Mouse (Mus musculus) cerebellum, adult 11 months (tissue): ENCODE measurements around the gene Gm6509.
"Not testable (repeated sequence)": the region's sequence is repeated elsewhere in the genome, so short reads cannot be mapped to it uniquely, and the experiment has no call there.

Experiments
- DNase-seq: peaks from one replicate; pipeline ENCODE4 v3.0.0; 2022

The Gm6509 gene

DNA sequence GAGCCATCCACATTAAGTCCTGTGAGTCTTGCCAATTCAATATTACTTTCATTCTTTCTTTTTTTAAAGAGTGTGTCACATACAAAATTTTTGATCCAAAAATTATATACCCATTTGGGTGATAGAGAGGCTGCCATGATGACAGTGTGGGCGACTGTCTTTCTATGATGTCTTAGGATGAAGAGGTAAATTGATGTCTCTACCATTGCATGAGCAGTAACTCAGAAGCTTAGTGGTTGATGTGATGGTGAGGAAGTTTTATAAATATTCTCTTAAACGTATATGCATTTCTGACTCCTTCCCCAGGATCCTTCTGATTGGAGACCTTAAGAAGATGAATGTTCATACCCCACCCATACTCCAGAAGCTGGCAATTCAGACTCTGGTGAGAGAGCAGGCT lies at the start of gene Gm6509:
Gm6509 (plus strand) TSS at position 301 of the 400 bp plus-strand sequence.
- DNase-seq, result not testable (repeated sequence)

DNA sequence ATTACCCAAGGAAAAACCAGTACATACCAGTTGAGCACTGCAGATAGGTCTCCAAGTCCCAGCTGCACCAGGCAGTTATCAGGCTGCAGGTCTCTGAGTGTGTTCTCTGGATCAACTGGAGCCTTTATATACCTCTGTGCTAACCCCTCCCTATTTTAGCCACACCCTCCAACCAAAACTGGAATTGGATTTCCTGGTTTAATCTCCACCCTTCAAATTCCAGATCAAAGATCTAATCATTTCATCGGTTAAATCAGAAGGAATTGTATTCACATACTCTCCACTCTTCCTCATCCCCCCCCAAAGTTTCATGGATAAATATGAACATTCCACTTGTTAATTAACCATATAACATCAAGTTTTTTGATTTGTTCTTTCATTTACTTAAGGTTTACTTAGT lies 7.5 kb upstream of the Gm6509 start, which contains the start of gene Gm3147:
Gm3147 (minus strand) TSS at position 101 of the 400 bp plus-strand sequence.
- not testable (repeated sequence) for DNase-seq

DNA sequence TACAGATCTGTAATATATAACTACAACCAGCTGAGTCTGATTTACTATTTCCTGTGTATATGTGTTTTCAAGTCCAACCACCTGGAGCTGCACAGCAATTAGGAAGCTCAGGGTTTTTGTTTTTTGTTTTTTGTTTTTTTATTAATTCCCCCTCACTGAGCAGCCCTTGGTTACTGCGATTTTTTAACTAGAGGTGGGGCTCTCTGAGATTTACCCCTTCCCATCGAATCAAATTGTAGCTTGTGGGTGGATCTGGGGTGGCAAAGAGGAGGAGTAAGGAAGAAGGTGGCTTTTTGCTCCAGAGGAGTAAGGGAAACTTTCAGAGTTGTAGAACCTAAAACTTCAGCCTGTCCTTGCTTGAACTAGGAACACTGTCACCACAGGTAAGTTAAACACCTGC lies 24.3 kb downstream of the Gm6509 start, which contains the start of gene Gm6205:
Gm6205 (plus strand) TSS at position 301 of the 400 bp plus-strand sequence.
- DNase-seq, result not testable (repeated sequence)
